21 mouse cellular contexts compared by ENCODE assay signal in genomic region chr5:102659061-102659460, GRCm38 (mm10).
"Had no signal": no experiment of that assay in that cellular context is flagged by ENCODE, and none has a peak within 500 bp of the region (broad histone marks: within the 10 kb centered on the region; RNA-seq: fewer than 3 reads in every experiment).

No protein-coding gene starts in this region.

- ATAC-seq: lung, postnatal 0 days; midbrain, embryonic 13.5 days; midbrain, embryonic 16.5 days had no signal

- H3K4me1 ChIP-seq: liver, embryonic 13.5 days; megakaryocyte, embryonic 14.5 days; midbrain, embryonic 13.5 days had no signal

- H3K4me3 ChIP-seq: kidney, embryonic 15.5 days; layer of hippocampus, adult 2 months; left cerebral cortex, adult 2 months; liver, embryonic 13.5 days; megakaryocyte, embryonic 14.5 days; midbrain, embryonic 10.5 days; midbrain, embryonic 13.5 days; myocyte; neural tube, embryonic 13.5 days had no signal

- H3K4me2 ChIP-seq: kidney, embryonic 15.5 days; liver, embryonic 13.5 days; midbrain, embryonic 13.5 days; neural tube, embryonic 13.5 days had no signal

- H3K36me3 ChIP-seq: kidney, embryonic 15.5 days; liver, embryonic 13.5 days; midbrain, embryonic 10.5 days; midbrain, embryonic 13.5 days; neural tube, embryonic 13.5 days had no signal

- H3K27ac ChIP-seq: kidney, embryonic 15.5 days; layer of hippocampus, adult 2 months; left cerebral cortex, adult 2 months; liver, embryonic 13.5 days; midbrain, embryonic 10.5 days; midbrain, embryonic 13.5 days; neural tube, embryonic 13.5 days had no signal

- H3K9ac ChIP-seq: kidney, embryonic 15.5 days; liver, embryonic 13.5 days; midbrain, embryonic 13.5 days; neural tube, embryonic 13.5 days had no signal

- H3K27me3 ChIP-seq: kidney, embryonic 15.5 days; liver, embryonic 13.5 days; megakaryocyte, embryonic 14.5 days; midbrain, embryonic 13.5 days; neural tube, embryonic 13.5 days had no signal

- H3K9me3 ChIP-seq: kidney, embryonic 15.5 days; liver, embryonic 13.5 days; midbrain, embryonic 10.5 days; midbrain, embryonic 13.5 days; neural tube, embryonic 13.5 days had no signal

- DNase-seq: kidney, adult 8-10 months; kidney, postnatal 14 days; layer of hippocampus, adult 9-11 months; layer of hippocampus, postnatal 36 days; liver, embryonic 13.5 days; lung, adult 2 months; retina, postnatal 1 day; right cerebral cortex, postnatal 25 days; spleen, adult 18-20 months; thymus, adult 18-20 months; thymus, postnatal 36 days had no signal
